Mouse (Mus musculus) embryonic facial prominence, embryonic 15.5 days (tissue): Measurements from ENCODE around the gene Mtfr2. TPM values are rescaled to one million over a fixed set of nuclear protein-coding genes. Genes with fewer than 3 reads are reported as not detected.

Experiments used
- ATAC-seq: fragments of 200-750 bp; cut with Nextera tagmentation; 2 replicates; pipeline ENCODE4 v1.8.0; 2017; ENCODE audit warnings: low read depth, moderate TSS enrichment; ENCODE audit not compliant: insufficient number of reproducible peaks, low FRiP score, low TSS enrichment
- H3K27ac ChIP-seq: fragments of 300-500 bp; sonication (generic); replicated peaks from 2 replicates; pipeline ENCODE4 v1.5.1; 2015; ENCODE audit warnings: mild to moderate bottlenecking, inconsistent platforms
- H3K27me3 ChIP-seq: fragments of 300-500 bp; sonication (generic); 2 replicates; pipeline ENCODE4 v1.6.1; 2015; ENCODE audit warnings: inconsistent platforms
- H3K36me3 ChIP-seq: fragments of 300-500 bp; sonication (generic); 2 replicates; pipeline ENCODE4 v1.6.1; 2015; ENCODE audit warnings: mild to moderate bottlenecking, inconsistent platforms
- H3K4me1 ChIP-seq: fragments of 300-500 bp; sonication (generic); 2 replicates; pipeline ENCODE4 v1.6.1; 2015; ENCODE audit warnings: inconsistent platforms
- H3K4me2 ChIP-seq: fragments of 300-500 bp; sonication (generic); replicated peaks from 2 replicates; pipeline ENCODE4 v1.6.1; 2015; ENCODE audit warnings: mild to moderate bottlenecking, inconsistent platforms
- H3K4me3 ChIP-seq: fragments of 300-500 bp; sonication (generic); replicated peaks from 2 replicates; pipeline ENCODE4 v1.5.1; 2015; ENCODE audit warnings: mild to moderate bottlenecking, inconsistent platforms
- H3K9ac ChIP-seq: fragments of 300-500 bp; sonication (generic); 2 replicates; pipeline ENCODE4 v1.6.1; 2015; ENCODE audit warnings: inconsistent platforms
- H3K9me3 ChIP-seq: fragments of 300-500 bp; sonication (generic); replicated peaks from 2 replicates; pipeline ENCODE4 v1.6.1; 2016; ENCODE audit warnings: inconsistent platforms
- WGBS: fragments of 180-500 bp; shearing (Covaris S2); methylation state at CpG from one replicate; pipeline ENCODE4 v1.1.7; 2015; 5-methylcytosine and 5-hydroxymethylcytosine counted together
- polyA plus RNA-seq: library from polyadenylated mRNA; unstranded; fragments of >200 nt; fragmentation: Nextera tagmentation; extraction: Ambion mirVana; gene quantifications from 2 replicates; pipeline ENCODE4 v1.2.1, GENCODE M21; 2015

The Mtfr2 gene
- 1.1 and 1.2 TPM in 2 replicates for polyA plus RNA-seq

- Histone ChIP-seq H3K9ac (peak within 1 kb of the TSS; percentile 37), H3K4me2 (peak within 1 kb of the TSS; percentile 95), H3K9me3 (no peaks in the 10 kb centered on the region), H3K36me3 (peaks cover 32% of the 10 kb centered on the region), H3K27ac (no peak within 1 kb of the TSS; the same call in 1 of the 2 replicates), H3K4me3 (peak within 1 kb of the TSS; percentile 71), H3K4me1 (peaks cover 11% of the 10 kb centered on the region), H3K27me3 (no peaks in the 10 kb centered on the region)
- 2% methylated on average over 58 of the region's 58 CpGs for WGBS
- ATAC-seq = peak; percentile 94
These were observed at the start of gene Mtfr2 for GRCm38 (mm10) chr10:20347285-20348214. Gene Mtfr2, plus strand, starts transcription at chr10:20347770.

- WGBS = 49% methylated on average over 3 of the region's 3 CpGs
- no peak for ATAC-seq
- Histone ChIP-seq H3K4me3 (no peak overlapping the region), H3K4me2 (no peak overlapping the region), H3K9me3 (no peaks in the 10 kb centered on the region), H3K27ac (no peak overlapping the region), H3K9ac (no peak overlapping the region), H3K27me3 (no peaks in the 10 kb centered on the region), H3K36me3 (no peaks in the 10 kb centered on the region), H3K4me1 (no peaks in the 10 kb centered on the region)
These were observed 49.2 kb upstream of the Mtfr2 start for GRCm38 (mm10) chr10:20298152-20298920.

- H3K4me1 ChIP-seq = no peaks in the 10 kb centered on the region
- ATAC-seq = no peak
- 70% methylated on average over 5 of the region's 5 CpGs for WGBS
- no peaks in the 10 kb centered on the region for H3K27me3 ChIP-seq
- H3K27ac ChIP-seq = no peak overlapping the region
- no peaks in the 10 kb centered on the region for H3K9me3 ChIP-seq
- no peak overlapping the region for H3K4me3 ChIP-seq
- no peak overlapping the region for H3K9ac ChIP-seq
- no peaks in the 10 kb centered on the region for H3K36me3 ChIP-seq
- H3K4me2 ChIP-seq = no peak overlapping the region
These were observed 48.5 kb upstream of the Mtfr2 start for GRCm38 (mm10) chr10:20299114-20299513.

- no peaks in the 10 kb centered on the region for H3K9me3 ChIP-seq
- peak overlapping the region; percentile 100 for H3K27ac ChIP-seq
- no peaks in the 10 kb centered on the region for H3K27me3 ChIP-seq
- 43% methylated on average over 11 of the region's 11 CpGs for WGBS
- no peak for ATAC-seq
- H3K4me1 ChIP-seq = peaks cover 17% of the 10 kb centered on the region; the same call in 1 of the 2 replicates
- H3K4me2 ChIP-seq = peak overlapping the region; percentile 66
- H3K4me3 ChIP-seq = peak overlapping the region; percentile 78
- H3K9ac ChIP-seq = peak overlapping the region; percentile 53
- no peaks in the 10 kb centered on the region for H3K36me3 ChIP-seq
These were observed 36.4 kb upstream of the Mtfr2 start for GRCm38 (mm10) chr10:20310969-20311769.

GRCm38 (mm10) chr10:20311918-20312735, 35.4 kb upstream of the Mtfr2 start, which contains the start of gene Bclaf1:
Gene Bclaf1, plus strand, starts transcription at chr10:20312469.
- ATAC-seq = peak; percentile 99
- Histone ChIP-seq H3K36me3 (no peaks in the 10 kb centered on the region), H3K4me1 (peaks cover 17% of the 10 kb centered on the region; the same call in 1 of the 2 replicates), H3K4me2 (peak within 1 kb of the TSS; percentile 66), H3K4me3 (peak within 1 kb of the TSS; percentile 78), H3K9ac (peak within 1 kb of the TSS; percentile 97), H3K27me3 (no peaks in the 10 kb centered on the region), H3K9me3 (no peaks in the 10 kb centered on the region), H3K27ac (peak within 1 kb of the TSS; percentile 100)
- WGBS = under 1% methylated on average over 84 of the region's 84 CpGs

- no peaks in the 10 kb centered on the region for H3K36me3 ChIP-seq
- no peaks in the 10 kb centered on the region for H3K27me3 ChIP-seq
- peak overlapping the region; percentile 97 for H3K9ac ChIP-seq
- peak overlapping the region; percentile 78 for H3K4me3 ChIP-seq
- no peaks in the 10 kb centered on the region for H3K9me3 ChIP-seq
- under 1% methylated on average over 53 of the region's 54 CpGs for WGBS
- H3K4me2 ChIP-seq = peak overlapping the region; percentile 55
- peak; percentile 80 for ATAC-seq
- peaks cover 17% of the 10 kb centered on the region; the same call in 1 of the 2 replicates for H3K4me1 ChIP-seq
- H3K27ac ChIP-seq = peak overlapping the region; percentile 100
These were observed 34.8 kb upstream of the Mtfr2 start for GRCm38 (mm10) chr10:20312736-20313301.

- Histone ChIP-seq H3K4me1 (peaks cover 17% of the 10 kb centered on the region; the same call in 1 of the 2 replicates), H3K4me2 (peak overlapping the region; percentile 55), H3K36me3 (peaks cover 5% of the 10 kb centered on the region; the same call in 1 of the 2 replicates), H3K4me3 (peak overlapping the region; percentile 78), H3K9ac (no peak overlapping the region; the same call in 1 of the 2 replicates), H3K27ac (no peak overlapping the region), H3K27me3 (no peaks in the 10 kb centered on the region), H3K9me3 (no peaks in the 10 kb centered on the region)
- WGBS = 44% methylated on average over 13 of the region's 13 CpGs
- ATAC-seq = no peak
These were observed 34.1 kb upstream of the Mtfr2 start for GRCm38 (mm10) chr10:20313447-20313846.

- Histone ChIP-seq H3K4me3 (no peak overlapping the region), H3K36me3 (peaks cover 9% of the 10 kb centered on the region; the same call in 1 of the 2 replicates), H3K9me3 (no peaks in the 10 kb centered on the region), H3K27ac (no peak overlapping the region), H3K9ac (no peak overlapping the region), H3K4me2 (peak overlapping the region; percentile 17; the same call in 1 of the 2 replicates), H3K27me3 (no peaks in the 10 kb centered on the region), H3K4me1 (peaks cover 17% of the 10 kb centered on the region; the same call in 1 of the 2 replicates)
- 84% methylated on average over 4 of the region's 4 CpGs for WGBS
- ATAC-seq = no peak
These were observed 33.6 kb upstream of the Mtfr2 start for GRCm38 (mm10) chr10:20313941-20314340.

- Histone ChIP-seq H3K27me3 (no peaks in the 10 kb centered on the region), H3K4me3 (no peak overlapping the region), H3K9ac (no peak overlapping the region), H3K4me2 (no peak overlapping the region), H3K4me1 (peaks cover 17% of the 10 kb centered on the region; the same call in 1 of the 2 replicates), H3K27ac (no peak overlapping the region), H3K36me3 (peaks cover 15% of the 10 kb centered on the region; the same call in 1 of the 2 replicates), H3K9me3 (no peaks in the 10 kb centered on the region)
- no peak for ATAC-seq
- WGBS = 56% methylated on average over 2 of the region's 2 CpGs
These were observed 32.8 kb upstream of the Mtfr2 start for GRCm38 (mm10) chr10:20314797-20315196.
